Mouse (Mus musculus) midbrain, embryonic 16.5 days (tissue): ENCODE results near the gene Plac8. TPM values are rescaled to one million over a fixed set of nuclear protein-coding genes. Genes with fewer than 3 reads are reported as not detected.

Source experiments
- ATAC-seq: fragments of 200-750 bp; cut with Nextera tagmentation; 2 replicates; pipeline ENCODE4 v1.8.0; 2017; ENCODE audit warnings: moderate TSS enrichment
- H3K27ac ChIP-seq: fragments of 300-500 bp; sonication (generic); 2 replicates; pipeline ENCODE4 v1.5.1; 2014; ENCODE audit warnings: mild to moderate bottlenecking, low read length, mixed read lengths
- H3K27me3 ChIP-seq: fragments of 300-500 bp; sonication (generic); 2 replicates; pipeline ENCODE4 v1.6.1; 2014; ENCODE audit warnings: low read depth, low read length, mixed read lengths; ENCODE audit not compliant: control insufficient read depth, insufficient read depth
- H3K36me3 ChIP-seq: fragments of 300-500 bp; sonication (generic); 2 replicates; pipeline ENCODE4 v1.6.1; 2014; ENCODE audit warnings: mild to moderate bottlenecking, low read length, moderate library complexity, mixed read lengths; ENCODE audit not compliant: control insufficient read depth, insufficient read depth
- H3K4me1 ChIP-seq: fragments of 300-500 bp; sonication (generic); 2 replicates; pipeline ENCODE4 v1.6.1; 2014; ENCODE audit warnings: mild to moderate bottlenecking, low read length, mixed read lengths; ENCODE audit not compliant: control insufficient read depth, insufficient read depth
- H3K4me2 ChIP-seq: fragments of 300-500 bp; sonication (generic); 2 replicates; pipeline ENCODE4 v1.6.1; 2014; ENCODE audit warnings: mild to moderate bottlenecking, low read length, mixed read lengths
- H3K4me3 ChIP-seq: fragments of 300-500 bp; sonication (generic); 2 replicates; pipeline ENCODE4 v1.5.1; 2014; ENCODE audit warnings: low read depth, mild to moderate bottlenecking, low read length, moderate library complexity, mixed read lengths
- H3K9ac ChIP-seq: fragments of 300-500 bp; sonication (generic); 2 replicates; pipeline ENCODE4 v1.6.1; 2014; ENCODE audit warnings: low read depth, low read length, mixed read lengths
- H3K9me3 ChIP-seq: fragments of 300-500 bp; sonication (generic); replicated peaks from 2 replicates; pipeline ENCODE4 v1.6.1; 2014; ENCODE audit warnings: mild to moderate bottlenecking, low read length, mixed read lengths; ENCODE audit not compliant: control insufficient read depth, poor library complexity, severe bottlenecking
- WGBS: fragments of 180-500 bp; shearing (Covaris S2); extraction: QIAGEN DNeasy Blood & Tissue Kit; methylation state at CpG from one replicate; pipeline ENCODE4 v1.1.7; 2014; 5-methylcytosine and 5-hydroxymethylcytosine counted together
- polyA plus RNA-seq: library from polyadenylated mRNA; unstranded; fragments of >200 nt; fragmentation: Nextera tagmentation; extraction: Ambion mirVana; gene quantifications from 2 replicates; pipeline ENCODE4 v1.2.1, GENCODE M21; 2015

The Plac8 gene
- polyA plus RNA-seq, 1 experiment from 2014 or later, result 0.51 TPM

- Histone ChIP-seq H3K27me3 (no peaks in the 10 kb centered on the region), H3K36me3 (no peaks in the 10 kb centered on the region), H3K4me1 (no peaks in the 10 kb centered on the region), H3K4me2 (no peak overlapping the region), H3K9ac (no peak overlapping the region), H3K4me3 (no peak overlapping the region), H3K9me3 (no peaks in the 10 kb centered on the region), H3K27ac (no peak overlapping the region)
- WGBS, result 92% methylated on average over 7 of the region's 7 CpGs
- no peak for ATAC-seq
These were observed 11.0 kb upstream of the Plac8 start for GRCm38 (mm10) chr5:100583066-100583465.

- no peak overlapping the region for H3K4me3 ChIP-seq
- no peak overlapping the region for H3K27ac ChIP-seq
- H3K9me3 ChIP-seq, result no peaks in the 10 kb centered on the region
- ATAC-seq, result no peak
- no peak overlapping the region for H3K9ac ChIP-seq
- H3K27me3 ChIP-seq, result no peaks in the 10 kb centered on the region
- no peaks in the 10 kb centered on the region for H3K36me3 ChIP-seq
- WGBS, result 96% methylated on average over 5 of the region's 5 CpGs
- H3K4me2 ChIP-seq, result no peak overlapping the region
- no peaks in the 10 kb centered on the region for H3K4me1 ChIP-seq
These were observed 10.4 kb upstream of the Plac8 start for GRCm38 (mm10) chr5:100582435-100582826.

GRCm38 (mm10) chr5:100581622-100582434 is 9.8 kb upstream of the Plac8 start:
- no peaks in the 10 kb centered on the region for H3K36me3 ChIP-seq
- no peaks in the 10 kb centered on the region for H3K4me1 ChIP-seq
- H3K27ac ChIP-seq, result no peak overlapping the region
- ATAC-seq, result no peak
- no peaks in the 10 kb centered on the region for H3K27me3 ChIP-seq
- H3K4me3 ChIP-seq, result no peak overlapping the region
- H3K4me2 ChIP-seq, result no peak overlapping the region
- WGBS, result 62% methylated on average over 11 of the region's 11 CpGs
- no peak overlapping the region for H3K9ac ChIP-seq
- H3K9me3 ChIP-seq, result no peaks in the 10 kb centered on the region

GRCm38 (mm10) chr5:100578863-100579411 is 6.9 kb upstream of the Plac8 start:
- no peak overlapping the region for H3K4me2 ChIP-seq
- H3K9ac ChIP-seq, result no peak overlapping the region
- H3K27ac ChIP-seq, result no peak overlapping the region
- WGBS, result 84% methylated on average over 5 of the region's 5 CpGs
- no peak for ATAC-seq
- no peaks in the 10 kb centered on the region for H3K36me3 ChIP-seq
- no peak overlapping the region for H3K4me3 ChIP-seq
- no peaks in the 10 kb centered on the region for H3K9me3 ChIP-seq
- no peaks in the 10 kb centered on the region for H3K27me3 ChIP-seq
- H3K4me1 ChIP-seq, result no peaks in the 10 kb centered on the region

GRCm38 (mm10) chr5:100574771-100575170 is 2.7 kb upstream of the Plac8 start:
- no peak overlapping the region for H3K9ac ChIP-seq
- WGBS, result 74% methylated on average over 1 of the region's 1 CpGs

GRCm38 (mm10) chr5:100573256-100573655 is 1.2 kb upstream of the Plac8 start:
- Histone ChIP-seq H3K9me3 (no peaks in the 10 kb centered on the region), H3K27me3 (no peaks in the 10 kb centered on the region), H3K9ac (no peak overlapping the region), H3K4me3 (no peak overlapping the region), H3K4me1 (no peaks in the 10 kb centered on the region), H3K36me3 (no peaks in the 10 kb centered on the region), H3K27ac (no peak overlapping the region), H3K4me2 (no peak overlapping the region)
- 92% methylated on average over 5 of the region's 5 CpGs for WGBS
- ATAC-seq, result no peak

More at GRCm38 (mm10) chr5:100574771-100575170, 2.7 kb upstream of the Plac8 start:
- Histone ChIP-seq H3K4me3 (no peak overlapping the region), H3K27ac (no peak overlapping the region), H3K27me3 (no peaks in the 10 kb centered on the region), H3K4me1 (no peaks in the 10 kb centered on the region), H3K4me2 (no peak overlapping the region), H3K36me3 (no peaks in the 10 kb centered on the region), H3K9me3 (no peaks in the 10 kb centered on the region)
- no peak for ATAC-seq

GRCm38 (mm10) chr5:100570716-100571115 is 1.3 kb downstream of the Plac8 start:
- H3K4me1 ChIP-seq, result no peaks in the 10 kb centered on the region
- no peak overlapping the region for H3K4me2 ChIP-seq
- H3K9ac ChIP-seq, result no peak overlapping the region
- no peak for ATAC-seq
- H3K36me3 ChIP-seq, result no peaks in the 10 kb centered on the region
- no peak overlapping the region for H3K4me3 ChIP-seq
- no peak overlapping the region for H3K27ac ChIP-seq
- no peaks in the 10 kb centered on the region for H3K27me3 ChIP-seq
- 35% methylated on average over 8 of the region's 8 CpGs for WGBS
- H3K9me3 ChIP-seq, result no peaks in the 10 kb centered on the region

GRCm38 (mm10) chr5:100569997-100570595 is 1.9 kb downstream of the Plac8 start:
- Histone ChIP-seq H3K4me2 (no peak overlapping the region), H3K4me3 (no peak overlapping the region), H3K27me3 (no peaks in the 10 kb centered on the region), H3K9me3 (no peaks in the 10 kb centered on the region), H3K27ac (no peak overlapping the region), H3K9ac (no peak overlapping the region), H3K36me3 (no peaks in the 10 kb centered on the region), H3K4me1 (no peaks in the 10 kb centered on the region)
- ATAC-seq, result no peak
- WGBS, result 77% methylated on average over 13 of the region's 13 CpGs

- Histone ChIP-seq H3K9ac (no peak overlapping the region), H3K27me3 (no peaks in the 10 kb centered on the region), H3K4me2 (no peak overlapping the region), H3K4me1 (no peaks in the 10 kb centered on the region), H3K36me3 (no peaks in the 10 kb centered on the region), H3K27ac (no peak overlapping the region), H3K4me3 (no peak overlapping the region), H3K9me3 (no peaks in the 10 kb centered on the region)
- 81% methylated on average over 18 of the region's 18 CpGs for WGBS
- ATAC-seq, result no peak
These were observed 2.7 kb downstream of the Plac8 start for GRCm38 (mm10) chr5:100569250-100569934.
